Mouse (Mus musculus) mature B cell (primary cell): ENCODE results near the gene Guca1b.
"Not testable (repeated sequence)": the region's sequence is repeated elsewhere in the genome, so short reads cannot be mapped to it uniquely, and the experiment has no call there.

Source experiments
- in situ Hi-C: fragments of 300-500 bp; cut with MboI; formaldehyde crosslinking; loops from 2 replicates; pipeline ENCODE4 v1.14.3; 2019

The Guca1b gene

GRCm38 (mm10) chr17:47409897-47410861 lies 25.0 kb downstream of the Guca1b start:
- in situ Hi-C loops: not testable (repeated sequence)

GRCm38 (mm10) chr17:47420195-47420594 lies 35.0 kb downstream of the Guca1b start:
- in situ Hi-C loops: no loop called here

- in situ Hi-C loops: no loop called here
Observed at GRCm38 (mm10) chr17:47421566-47421965, 36.4 kb downstream of the Guca1b start.

GRCm38 (mm10) chr17:47422616-47423015 lies 37.4 kb downstream of the Guca1b start:
- in situ Hi-C loops: not testable (repeated sequence)

GRCm38 (mm10) chr17:47424186-47424585 lies 39.0 kb downstream of the Guca1b start:
- in situ Hi-C loops: no loop called here

GRCm38 (mm10) chr17:47427316-47427715 lies 42.1 kb downstream of the Guca1b start:
- in situ Hi-C loops: no loop called here

- in situ Hi-C loops: no loop called here
Observed at GRCm38 (mm10) chr17:47428831-47429304, 43.7 kb downstream of the Guca1b start.

- in situ Hi-C loops: no loop called here
Observed at GRCm38 (mm10) chr17:47430815-47431214, 45.6 kb downstream of the Guca1b start.

- in situ Hi-C loops: no loop called here
Observed at GRCm38 (mm10) chr17:47436156-47436906, 51.1 kb downstream of the Guca1b start, which contains the start of gene AI661453. Gene AI661453, plus strand, starts transcription at chr17:47436615.

GRCm38 (mm10) chr17:47436907-47437547 lies 51.8 kb downstream of the Guca1b start, which contains the start of gene 1700001C19Rik:
Gene 1700001C19Rik, minus strand, starts transcription at chr17:47437376.
- in situ Hi-C loops: no loop called here

GRCm38 (mm10) chr17:47438611-47439010 lies 53.4 kb downstream of the Guca1b start:
- in situ Hi-C loops: no loop called here

GRCm38 (mm10) chr17:47439396-47440028 lies 54.3 kb downstream of the Guca1b start:
- in situ Hi-C loops: no loop called here

- in situ Hi-C loops: no loop called here
Observed at GRCm38 (mm10) chr17:47440359-47440890, 55.2 kb downstream of the Guca1b start.

GRCm38 (mm10) chr17:47441296-47442051 lies 56.3 kb downstream of the Guca1b start:
- in situ Hi-C loops: no loop called here

- in situ Hi-C loops: no loop called here
Observed at GRCm38 (mm10) chr17:47442271-47442670, 57.1 kb downstream of the Guca1b start.
